Mouse (Mus musculus) brain, embryonic 14.5 days (tissue): ENCODE results near the gene Mroh8.

Experiments
- CTCF ChIP-seq: fragments of 200-500 bp; IDR thresholded peaks from 2 replicates; pipeline ENCODE4 v1.5.1; 2012; ENCODE audit warnings: inconsistent platforms, mild to moderate bottlenecking, moderate library complexity, borderline replicate concordance; ENCODE audit not compliant: insufficient read depth, insufficient read length; ENCODE audit errors: extremely low read depth
- POLR2A ChIP-seq: fragments of 200-500 bp; IDR thresholded peaks from 2 replicates; pipeline ENCODE4 v1.6.1; 2012; ENCODE audit warnings: mild to moderate bottlenecking, inconsistent platforms, borderline replicate concordance; ENCODE audit not compliant: poor library complexity, insufficient read depth, insufficient read length, severe bottlenecking; ENCODE audit errors: extremely low read depth

GRCm38 (mm10) chr2:157296105-157296689, 16.8 kb upstream of the Mroh8 start:
- no peak for TF ChIP-seq CTCF
- TF ChIP-seq POLR2A, result no peak
